Mouse (Mus musculus) CD4-positive helper T cell, adult 2 months (primary cell): Measurements from ENCODE around the gene Sc5d.

Source experiments
- DNase-seq: peaks from one replicate; pipeline ENCODE4 v3.0.0-alpha.2; 2012; ENCODE audit warnings: low read depth, missing footprints, low spot score

The Sc5d gene

GRCm38 (mm10) chr9:42264145-42264544 is at the start of gene Sc5d:
TSS of gene Sc5d (minus strand) at chr9:42264256.
- peak; percentile 96 for DNase-seq

DNA sequence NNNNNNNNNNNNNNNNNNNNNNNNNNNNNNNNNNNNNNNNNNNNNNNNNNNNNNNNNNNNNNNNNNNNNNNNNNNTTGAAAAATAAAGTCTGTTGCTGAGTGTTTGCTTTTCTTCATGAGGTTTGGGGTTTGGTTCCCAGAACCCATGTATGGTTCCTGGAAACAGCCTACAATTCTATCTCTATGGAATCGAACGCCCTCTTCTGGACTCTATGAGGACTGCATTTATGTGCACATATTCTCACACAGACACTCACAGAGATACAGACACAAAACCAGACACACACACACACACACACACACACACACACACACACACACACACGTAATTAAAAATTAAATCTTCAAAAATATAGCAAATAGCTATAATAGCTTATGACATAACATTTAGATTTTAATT is 47.3 kb upstream of the Sc5d start:
- DNase-seq, result no peak

GRCm38 (mm10) chr9:42303894-42304293 is 39.8 kb upstream of the Sc5d start:
- DNase-seq, result no peak

- no peak for DNase-seq
Measured at GRCm38 (mm10) chr9:42301082-42301633, 37.1 kb upstream of the Sc5d start.

- DNase-seq, result no peak
Measured at GRCm38 (mm10) chr9:42296297-42296922, 32.4 kb upstream of the Sc5d start.

DNA sequence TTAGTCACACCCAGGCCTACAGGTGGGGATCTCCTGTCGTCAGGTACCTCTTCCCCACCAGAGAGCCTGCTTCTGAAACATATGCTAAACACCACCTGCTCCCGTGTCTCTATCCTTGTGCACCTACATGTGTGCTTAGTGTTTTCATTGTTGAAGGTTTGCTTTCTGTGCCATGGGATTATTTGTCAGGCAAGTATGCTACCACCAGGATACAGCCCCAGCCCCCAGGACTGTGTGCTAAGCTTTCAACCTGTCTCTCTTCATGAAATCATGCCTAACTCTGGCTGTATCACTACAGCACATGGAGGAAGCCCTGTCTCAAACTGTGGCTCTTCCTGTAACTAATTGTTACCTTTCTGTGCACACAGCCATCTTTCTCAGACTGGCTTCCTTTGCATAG is 30.1 kb upstream of the Sc5d start:
- DNase-seq, result no peak

- DNase-seq, result no peak
Measured at GRCm38 (mm10) chr9:42293596-42293995, 29.5 kb upstream of the Sc5d start.

GRCm38 (mm10) chr9:42293051-42293450 is 29.0 kb upstream of the Sc5d start:
- no peak for DNase-seq

DNA sequence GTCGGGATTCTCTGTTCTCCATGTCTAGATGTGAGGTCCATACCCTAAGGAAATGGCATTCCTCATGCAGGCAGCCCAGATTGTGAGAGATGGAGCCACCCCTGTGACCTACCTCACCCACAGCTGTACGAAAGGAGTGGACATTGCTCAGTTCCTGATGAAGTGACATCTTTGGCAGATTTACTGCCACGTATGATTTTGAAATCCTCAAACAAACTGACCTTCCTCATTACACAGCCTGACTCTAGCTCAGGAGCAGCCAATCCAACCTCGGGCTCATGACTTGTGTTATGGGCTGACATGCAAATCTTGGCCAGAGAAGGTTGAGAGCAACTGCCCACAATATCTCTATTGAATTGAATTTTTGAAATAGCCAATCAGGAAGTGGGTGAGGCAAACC is 15.6 kb upstream of the Sc5d start:
- no peak for DNase-seq

- DNase-seq, result no peak
Measured at GRCm38 (mm10) chr9:42278046-42278445, 14.0 kb upstream of the Sc5d start.

DNA sequence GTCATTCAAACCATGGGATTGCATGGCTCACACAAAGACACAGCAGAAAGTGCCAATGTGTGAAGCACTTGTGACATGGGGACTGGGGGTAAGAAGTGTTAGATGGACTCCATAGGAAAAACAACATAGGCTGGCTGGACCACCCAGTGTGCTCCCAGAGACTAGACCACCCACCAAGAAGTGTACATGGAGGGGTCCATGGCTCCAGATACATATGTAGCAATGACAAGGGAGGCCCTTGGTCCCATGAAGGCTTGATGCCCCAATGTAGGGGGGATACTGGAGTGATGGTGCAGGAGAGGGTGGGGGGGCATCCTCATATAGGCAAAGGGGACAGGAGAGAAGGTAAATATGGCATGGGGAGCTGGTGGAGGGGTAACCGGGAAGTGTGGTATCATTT is 13.6 kb upstream of the Sc5d start:
- no peak for DNase-seq

- no peak for DNase-seq
Measured at GRCm38 (mm10) chr9:42277162-42277561, 13.1 kb upstream of the Sc5d start.

GRCm38 (mm10) chr9:42275761-42276145 is 11.7 kb upstream of the Sc5d start:
- no peak for DNase-seq

- peak; percentile 17 for DNase-seq
Measured at GRCm38 (mm10) chr9:42275027-42275760, 11.1 kb upstream of the Sc5d start.

DNA sequence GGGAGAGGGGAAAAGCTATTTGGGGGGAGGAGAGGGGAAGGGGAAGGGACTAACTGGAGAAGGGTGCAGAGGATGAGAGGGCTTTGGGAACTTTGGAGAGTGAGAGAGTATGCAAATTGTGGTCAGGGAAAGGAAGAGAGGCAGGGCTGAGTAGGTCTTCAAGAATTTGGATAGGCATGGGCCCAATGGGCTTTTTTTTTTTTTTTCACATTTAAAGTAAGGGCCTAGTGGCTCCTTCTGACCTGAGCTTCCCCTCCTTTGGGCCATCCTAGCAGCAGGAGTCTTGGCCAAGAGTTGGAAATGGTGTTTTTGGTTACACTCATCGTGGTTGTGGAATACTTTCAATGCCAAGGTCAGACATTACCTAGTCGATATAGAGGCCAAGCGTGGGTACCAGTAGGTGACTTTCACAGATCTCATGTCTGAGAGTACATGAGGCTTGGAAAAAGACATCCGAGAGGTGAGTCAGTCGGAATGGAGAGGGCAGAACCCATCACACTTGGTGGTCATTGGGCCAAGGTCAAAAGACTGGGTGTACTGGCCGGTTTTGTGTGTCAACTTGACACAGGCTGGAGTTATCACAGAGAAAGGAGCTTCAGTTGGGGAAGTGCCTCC is 9.7 kb upstream of the Sc5d start:
- DNase-seq, result no peak

- DNase-seq, result no peak
Measured at GRCm38 (mm10) chr9:42273174-42273573, 9.1 kb upstream of the Sc5d start.

DNA sequence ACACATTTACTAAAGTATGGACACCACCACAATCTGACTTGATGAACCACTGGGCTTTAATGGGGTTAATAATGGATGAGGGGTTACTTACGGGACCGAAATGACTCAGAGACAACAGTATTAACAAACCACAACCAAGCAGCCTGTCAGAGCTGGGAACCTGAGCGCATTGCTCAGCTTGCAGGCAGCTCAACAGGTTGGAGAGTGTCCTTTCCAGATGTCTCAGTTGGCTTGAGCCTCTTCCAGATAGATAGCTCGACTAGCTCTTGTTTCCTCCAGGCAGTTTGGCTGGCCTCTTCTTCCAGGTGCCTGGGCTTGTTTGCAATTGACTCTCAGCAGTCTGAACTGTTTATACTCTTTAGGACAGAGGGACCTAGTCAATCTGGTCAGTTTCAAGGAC is 8.6 kb upstream of the Sc5d start:
- no peak for DNase-seq

- no peak for DNase-seq
Measured at GRCm38 (mm10) chr9:42271456-42271855, 7.4 kb upstream of the Sc5d start.

DNA sequence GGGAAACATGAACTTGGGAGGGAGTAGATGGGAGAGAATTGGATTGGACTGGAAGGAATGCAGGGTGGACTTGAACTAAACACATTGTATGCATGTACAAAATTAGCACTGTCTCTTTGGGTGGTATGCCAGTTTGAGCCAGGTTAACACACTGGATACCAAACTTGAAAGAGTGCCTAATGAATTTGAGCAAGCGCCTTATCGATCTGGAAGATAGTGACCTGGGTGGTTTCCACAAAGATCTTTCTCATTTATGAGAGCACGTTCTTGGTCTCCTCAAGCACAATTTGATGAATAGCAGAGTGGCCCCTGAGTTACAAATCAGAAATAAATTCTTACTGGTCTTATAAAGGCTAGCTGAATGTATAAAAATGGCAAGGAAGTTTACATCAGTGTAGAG is 6.6 kb upstream of the Sc5d start:
- no peak for DNase-seq

DNA sequence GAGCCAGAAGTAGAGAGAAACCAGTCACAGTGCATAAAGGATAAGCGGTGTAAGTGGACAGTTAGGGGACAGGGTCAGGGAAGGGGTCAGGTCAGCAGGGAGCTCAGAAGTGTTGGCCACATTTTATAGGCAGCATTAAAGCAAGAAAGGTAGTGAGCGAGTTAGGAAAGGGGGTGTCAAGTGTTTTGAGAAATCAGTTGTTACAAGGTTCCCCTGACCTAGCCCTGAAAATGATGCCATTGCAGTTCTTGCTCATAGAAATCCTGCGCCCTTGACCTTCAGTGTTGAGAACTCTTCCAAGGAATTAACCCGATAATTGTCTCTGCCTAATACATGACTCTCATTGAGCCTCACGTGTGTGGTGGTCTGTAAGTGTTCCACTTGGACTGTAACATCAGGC is 6.0 kb upstream of the Sc5d start:
- no peak for DNase-seq

- DNase-seq, result no peak
Measured at GRCm38 (mm10) chr9:42268371-42268770, 4.3 kb upstream of the Sc5d start.

DNA sequence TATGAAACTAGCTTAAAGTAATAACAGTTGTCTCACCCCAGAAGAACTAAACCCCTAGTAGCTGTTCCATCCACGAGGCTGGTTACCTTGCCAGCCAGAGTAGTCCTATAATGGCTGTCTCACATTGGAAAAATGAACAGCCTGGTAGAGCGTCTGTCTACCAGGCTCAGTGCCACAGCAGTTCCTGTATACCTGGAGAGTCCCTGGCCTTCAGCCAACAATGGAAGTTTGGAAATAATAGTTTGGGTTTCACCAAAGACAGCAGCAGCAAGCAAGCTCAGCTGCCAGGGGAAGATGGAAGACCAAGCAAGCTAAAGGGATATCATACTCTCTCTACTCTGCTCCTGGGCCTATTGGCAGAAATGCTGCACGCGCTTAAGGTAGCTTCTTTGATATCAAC is 1.3 kb upstream of the Sc5d start:
- peak; percentile 18 for DNase-seq

DNA sequence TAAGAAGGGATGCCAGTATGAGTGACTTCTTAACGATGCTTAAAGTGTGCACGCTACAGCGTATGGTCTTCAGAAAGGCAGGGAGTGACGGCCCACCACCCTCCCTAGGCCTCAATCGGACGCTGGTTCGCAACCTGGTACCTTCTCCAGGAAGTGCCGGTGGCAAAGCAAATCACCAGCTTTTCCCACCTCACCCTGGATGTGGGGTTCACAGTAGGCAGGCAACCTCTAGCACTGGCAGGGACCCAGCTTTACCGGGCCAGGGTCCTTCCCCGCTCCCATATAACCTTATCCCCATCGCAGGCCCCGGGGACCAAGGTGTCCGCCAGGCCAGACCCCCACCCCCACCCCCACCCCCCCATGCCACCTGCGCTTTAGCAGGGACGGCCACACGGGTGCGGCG is 346 bp downstream of the Sc5d start:
- DNase-seq, result no peak
